8 mouse cellular contexts compared by ENCODE assay signal in the genomic region with DNA sequence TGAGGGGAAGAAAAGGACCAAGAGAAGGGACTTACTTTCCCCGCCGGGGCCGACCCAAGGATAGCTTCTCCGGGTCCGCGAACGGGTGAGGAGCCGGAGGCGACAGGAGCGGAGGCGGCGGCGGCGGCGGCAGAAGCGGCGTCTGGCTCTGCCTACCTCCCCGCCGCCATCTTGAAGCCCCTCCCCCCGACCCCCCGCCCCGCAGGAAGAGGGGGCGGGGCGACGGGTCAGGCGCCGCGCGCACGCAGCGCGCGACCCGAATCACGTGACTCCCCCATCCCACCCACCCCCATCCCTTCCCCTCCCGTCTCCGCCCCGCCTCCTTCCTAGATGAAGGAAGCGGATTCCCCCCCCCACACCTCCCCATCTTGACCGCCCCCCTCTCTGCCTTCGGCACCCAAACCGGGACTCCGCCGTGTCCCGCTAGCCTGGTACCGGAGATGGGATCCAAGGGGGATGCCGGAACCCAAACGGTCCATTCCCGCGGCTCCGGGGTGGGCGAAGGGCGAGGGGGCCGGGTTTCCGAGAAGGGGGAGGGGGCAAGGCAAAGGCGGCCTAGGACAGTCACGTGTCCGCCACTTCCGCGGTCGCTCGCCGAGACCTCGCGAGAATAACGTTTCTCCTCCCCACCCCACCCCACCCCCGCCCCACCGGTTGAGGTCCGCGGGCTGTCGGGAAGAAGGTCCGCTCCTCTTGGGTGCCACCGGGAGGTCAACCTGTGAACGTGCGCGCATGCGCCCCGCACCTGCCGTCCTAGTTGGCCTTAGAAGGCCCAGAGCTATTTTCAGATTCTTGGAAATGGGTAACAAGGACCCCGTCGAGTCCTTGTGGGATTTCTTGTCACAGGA. TPM values are rescaled to one million over a fixed set of nuclear protein-coding genes. Genes with fewer than 3 reads are reported as not detected.
DNase-seq lines count a peak whose midpoint lies in the region; ATAC-seq and TF ChIP-seq lines count a peak whose summit lies in the region.

Sbno1 (minus strand) TSS at position 590 of the 848 bp plus-strand sequence.

- H3K36me3 ChIP-seq in hindbrain, embryonic 16.5 days (ENCODE audit: control insufficient read depth, insufficient read depth, low read length), result no peaks in the 10 kb centered on the region

- ATAC-seq in hindbrain, embryonic 16.5 days, result peak; percentile 95
- peak; percentile 91 for ATAC-seq in megakaryocyte, adult 5-6 weeks (ENCODE audit: poor library complexity, severe bottlenecking)

- no peaks in the 10 kb centered on the region for H3K27me3 ChIP-seq in hindbrain, embryonic 16.5 days (replicated peaks; ENCODE audit: control insufficient read depth, insufficient read depth, low read length)

- H3K9me3 ChIP-seq in hindbrain, embryonic 16.5 days (ENCODE audit: control insufficient read depth, low read length), result no peaks in the 10 kb centered on the region

- TF ChIP-seq CTCF in left cerebral cortex, adult 2 months (IDR thresholded peaks at IDR 0.05), result peak; percentile 14; the same call in 1 of the 2 replicates

- H3K4me1 ChIP-seq in hindbrain, embryonic 16.5 days (ENCODE audit: control insufficient read depth, insufficient read depth, low read depth, low read length), result peaks cover 14% of the 10 kb centered on the region

- under 1% methylated on average over 40 of the region's 81 CpGs for WGBS in hindbrain, embryonic 16.5 days

- H3K27ac ChIP-seq in hindbrain, embryonic 16.5 days (ENCODE audit: low read depth, low read length), result peak within 1 kb of the TSS; percentile 98
- peak within 1 kb of the TSS; percentile 98 for H3K27ac ChIP-seq in left cerebral cortex, adult 2 months

- H3K4me2 ChIP-seq in hindbrain, embryonic 16.5 days (ENCODE audit: low read length), result peak within 1 kb of the TSS; percentile 66

- H3K9ac ChIP-seq in hindbrain, embryonic 16.5 days (ENCODE audit: low read depth, low read length), result peak within 1 kb of the TSS; percentile 93

- peak within 1 kb of the TSS; percentile 97 for H3K4me3 ChIP-seq in hindbrain, embryonic 16.5 days (ENCODE audit: low read length)
- H3K4me3 ChIP-seq in left cerebral cortex, adult 2 months, result peak within 1 kb of the TSS; percentile 77

- DNase-seq in T-cell, adult 2 months (ENCODE audit: low spot score), result peak; percentile 90
- peak; percentile 92 to 96 for DNase-seq in cerebellum, postnatal 36 days
- DNase-seq in gastrocnemius, adult 18-20 months (ENCODE audit: low spot score), result peak; percentile 94
- peak; percentile 87 to 90 for DNase-seq in left cerebral cortex, adult 2 months (ENCODE audit: extremely low spot score in 1 of 2, low spot score in 2 of 2)
- peak; percentile 89 for DNase-seq in right cerebral cortex, adult 2 months (ENCODE audit: low spot score in 2 of 2)
- DNase-seq in urinary bladder, postnatal 14 days (ENCODE audit: low spot score), result peak; percentile 95

- intact Hi-C loops in left cerebral cortex, adult 2 months (cut with DNase I), result no loop called here

RNA-seq across cellular contexts. Expression of gene Sbno1, which starts in this region (rescaled TPM):
- 10 to 100 TPM; 40.4 to 42.4 TPM for total RNA-seq in gastrocnemius, adult 18-20 months (2021)
- 83.6 and 84.3 TPM in 2 replicates for polyA plus RNA-seq in hindbrain, embryonic 16.5 days (2015; fragmentation: Nextera tagmentation; extraction: Ambion mirVana)
- total RNA-seq in left cerebral cortex, adult 2 months (2021), result 100 to 1,000 TPM; 180 to 185 TPM
- 65.5 and 82.0 TPM in 2 replicates for total RNA-seq in megakaryocyte, adult 5-6 weeks (2015)
- 147 and 182 TPM in 2 replicates for total RNA-seq in megakaryocyte, adult 5-6 weeks (2017)

Comparison
In these comparisons a context has a peak if more than half of its experiments do, and no peak if none do; other contexts are left out.
1. Peak in every context shown above with its lines: DNase-seq, ATAC-seq, H3K4me3 ChIP-seq and H3K27ac ChIP-seq.